Mouse (Mus musculus) MEL (cell line): ENCODE data around the gene Gabra6.

ENCODE experiments used
- CTCF ChIP-seq, 3 experiments: IDR thresholded peaks in 2 of 3; conservative IDR thresholded peaks in 1 of 3; 2 replicates each; pipeline ENCODE4 v1.5.1; 2011 to 2012; ENCODE audit warnings: low read length in 3 of 3, low read depth in 2 of 3, mild to moderate bottlenecking in 2 of 3, improper control_type of control experiment in 1 of 3, inconsistent platforms in 1 of 3, mixed read lengths in 1 of 3, moderate library complexity in 1 of 3; ENCODE audit not compliant: control insufficient read depth in 1 of 3, insufficient read depth in 1 of 3, poor library complexity in 1 of 3, severe bottlenecking in 1 of 3
- GATA1 ChIP-seq: IDR thresholded peaks from 2 replicates; pipeline ENCODE4 v1.6.1; 2011; ENCODE audit warnings: low read depth, low read length, improper control_type of control experiment
- HCFC1 ChIP-seq: IDR thresholded peaks from 2 replicates; pipeline ENCODE4 v1.6.1; 2012; ENCODE audit warnings: low read depth, mild to moderate bottlenecking, inconsistent platforms, low read length, improper control_type of control experiment, moderate library complexity
- KAT2A ChIP-seq: conservative IDR thresholded peaks from 2 replicates; pipeline ENCODE4 v1.6.1; 2012; ENCODE audit warnings: low read depth, low read length, improper control_type of control experiment, inconsistent platforms
- MAFK ChIP-seq: IDR thresholded peaks from 2 replicates; pipeline ENCODE4 v1.6.1; 2011; ENCODE audit warnings: low read depth, mild to moderate bottlenecking, low read length, improper control_type of control experiment, borderline replicate concordance
- MXI1 ChIP-seq: IDR thresholded peaks from 2 replicates; pipeline ENCODE4 v1.6.1; 2011; ENCODE audit warnings: mild to moderate bottlenecking, low read depth, low read length, improper control_type of control experiment
- POLR2A ChIP-seq, 2 experiments: IDR thresholded peaks; 2 replicates each; pipeline ENCODE4 v1.6.1; 2011 to 2012; ENCODE audit warnings: low read length in 2 of 2, mild to moderate bottlenecking in 2 of 2, control low read depth in 1 of 2, improper control_type of control experiment in 1 of 2, low read depth in 1 of 2, moderate library complexity in 1 of 2; ENCODE audit not compliant: control insufficient read depth in 1 of 2, insufficient read depth in 1 of 2, poor library complexity in 1 of 2
- TAL1 ChIP-seq: IDR thresholded peaks from 2 replicates; pipeline ENCODE4 v1.6.1; 2012; ENCODE audit warnings: mild to moderate bottlenecking, inconsistent platforms, low read length, moderate library complexity, mixed read lengths
- USF1 ChIP-seq: IDR thresholded peaks from 2 replicates; pipeline ENCODE4 v1.6.1; 2014; ENCODE audit warnings: low read depth, mild to moderate bottlenecking, inconsistent platforms, low read length, improper control_type of control experiment, moderate library complexity
- ZKSCAN1 ChIP-seq: IDR thresholded peaks from 2 replicates; pipeline ENCODE4 v1.6.1; 2012; ENCODE audit warnings: low read depth, mild to moderate bottlenecking, inconsistent platforms, low read length, improper control_type of control experiment, moderate library complexity
- ZNF384 ChIP-seq: IDR thresholded peaks from 2 replicates; pipeline ENCODE4 v1.6.1; 2012; ENCODE audit warnings: low read depth, mild to moderate bottlenecking, inconsistent platforms, low read length, improper control_type of control experiment

DNA sequence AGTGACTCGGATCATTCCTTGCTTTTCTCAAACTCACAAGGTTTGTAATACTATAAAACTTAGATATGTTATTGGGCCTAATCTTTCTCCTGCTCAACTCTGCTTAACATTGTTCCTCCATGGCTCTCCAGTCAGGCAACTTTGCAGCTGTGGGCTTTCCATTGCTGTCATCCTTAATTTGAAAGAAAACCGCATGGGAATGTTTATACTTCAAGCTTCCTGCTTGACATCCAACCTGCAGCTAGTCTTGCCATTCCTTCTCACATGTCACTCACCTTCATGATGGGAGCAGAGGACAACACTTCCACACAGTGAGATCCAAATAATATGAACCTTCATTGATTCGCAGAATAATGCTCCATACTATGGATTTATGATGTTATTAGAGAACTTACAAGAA, 2.9 kb downstream of the Gabra6 start:
- TF ChIP-seq USF1 (no peak), ZKSCAN1 (no peak), CTCF (IDR thresholded peaks at IDR 0.05 in 2 of 3, conservative IDR thresholded peaks at IDR 0.05 in 1 of 3; ENCODE audit: control insufficient read depth in 1 of 3, insufficient read depth in 1 of 3, low read depth in 2 of 3, low read length in 3 of 3, poor library complexity in 1 of 3, severe bottlenecking in 1 of 3) (no peak), POLR2A (IDR thresholded peaks at IDR 0.05; ENCODE audit: control insufficient read depth in 1 of 2, insufficient read depth in 1 of 2, low read depth in 1 of 2, low read length in 2 of 2, poor library complexity in 1 of 2) (no peak), MAFK (no peak), MXI1 (no peak), GATA1 (no peak), ZNF384 (no peak), HCFC1 (no peak), TAL1 (no peak), KAT2A (no peak)
